Mouse (Mus musculus) hindbrain, postnatal 0 days (tissue): Measurements from ENCODE around the gene Gnao1. TPM values are rescaled to one million over a fixed set of nuclear protein-coding genes. Genes with fewer than 3 reads are reported as not detected.

Experiments
- ATAC-seq: fragments of 200-750 bp; cut with Nextera tagmentation; 2 replicates; pipeline ENCODE4 v1.8.0; 2017; ENCODE audit warnings: mild to moderate bottlenecking, moderate TSS enrichment, moderate library complexity
- DNase-seq: peaks from one replicate; pipeline ENCODE4 v3.0.0-alpha.2; 2015; ENCODE audit warnings: low spot score
- H3K27ac ChIP-seq: fragments of 300-500 bp; sonication (generic); 2 replicates; pipeline ENCODE4 v1.5.1; 2014; ENCODE audit warnings: mild to moderate bottlenecking
- H3K27me3 ChIP-seq: fragments of 300-500 bp; sonication (generic); 2 replicates; pipeline ENCODE4 v1.6.1; 2014; ENCODE audit warnings: low read length, mixed read lengths; ENCODE audit not compliant: insufficient read depth
- H3K36me3 ChIP-seq: fragments of 300-500 bp; sonication (generic); 2 replicates; pipeline ENCODE4 v1.6.1; 2014; ENCODE audit warnings: low read length, mixed read lengths; ENCODE audit not compliant: insufficient read depth
- H3K4me1 ChIP-seq: fragments of 300-500 bp; sonication (generic); 2 replicates; pipeline ENCODE4 v1.6.1; 2014; ENCODE audit warnings: antibody characterized with exemption, low read length, mixed read lengths; ENCODE audit not compliant: insufficient read depth
- H3K4me2 ChIP-seq: fragments of 300-500 bp; sonication (generic); 2 replicates; pipeline ENCODE4 v1.6.1; 2014; ENCODE audit warnings: low read depth, mild to moderate bottlenecking, low read length, moderate library complexity, mixed read lengths
- H3K4me3 ChIP-seq: fragments of 300-500 bp; sonication (generic); 2 replicates; pipeline ENCODE4 v1.5.1; 2014; ENCODE audit warnings: low read length
- H3K9ac ChIP-seq: fragments of 300-500 bp; sonication (generic); replicated peaks from 2 replicates; pipeline ENCODE4 v1.6.1; 2014; ENCODE audit warnings: mild to moderate bottlenecking, low read length, moderate library complexity, mixed read lengths
- H3K9me3 ChIP-seq: fragments of 300-500 bp; sonication (generic); 2 replicates; pipeline ENCODE4 v1.6.1; 2016; ENCODE audit warnings: low read length, mixed read lengths
- CTCF ChIP-seq: IDR thresholded peaks from 2 replicates; pipeline ENCODE4 v1.5.1; 2016; ENCODE audit warnings: antibody characterized with exemption, control low read depth, low read depth
- WGBS: fragments of 180-500 bp; shearing (Covaris S2); extraction: QIAGEN DNeasy Blood & Tissue Kit; methylation state at CpG from one replicate; pipeline ENCODE4 v1.1.7; 2014; 5-methylcytosine and 5-hydroxymethylcytosine counted together
- microRNA-seq, 2 experiments: library from miRNA; unstranded; fragments of <30 nt; microRNA quantifications; one replicate each; pipeline ENCODE4; 2016
- polyA plus RNA-seq: library from polyadenylated mRNA; unstranded; fragments of >200 nt; fragmentation: Nextera tagmentation; extraction: Ambion mirVana; gene quantifications from 2 replicates; pipeline ENCODE4 v1.2.1, GENCODE M21; 2015
- total RNA-seq: library from RNA; depleted of rRNA; stranded (reverse); fragments of >200 nt; gene quantifications from 2 replicates; pipeline ENCODE4 v1.2.3, GENCODE M21; 2014; rRNA removed

The Gnao1 gene
- total and polyA plus RNA-seq, 2 experiments from 2014 or later, result 244 to 291 TPM

GRCm38 (mm10) chr8:94009243-94009845, 199.6 kb downstream of the Gnao1 start:
- no peak overlapping the region for H3K9ac ChIP-seq
- 64% methylated on average over 15 of the region's 15 CpGs for WGBS

GRCm38 (mm10) chr8:94010101-94010705, 200.4 kb downstream of the Gnao1 start:
- H3K4me3 ChIP-seq, result no peak overlapping the region

More at GRCm38 (mm10) chr8:94009243-94009845, 199.6 kb downstream of the Gnao1 start:
- Histone ChIP-seq H3K4me3 (no peak overlapping the region), H3K4me1 (peaks cover 12% of the 10 kb centered on the region), H3K27me3 (no peaks in the 10 kb centered on the region), H3K36me3 (no peaks in the 10 kb centered on the region), H3K9me3 (no peaks in the 10 kb centered on the region), H3K27ac (no peak overlapping the region), H3K4me2 (no peak overlapping the region)
- DNase-seq (no peak), ATAC-seq (no peak)
- TF ChIP-seq CTCF, result no peak

GRCm38 (mm10) chr8:94011076-94012012, 201.6 kb downstream of the Gnao1 start:
- ATAC-seq, result no peak
- no peak for DNase-seq
- H3K36me3 ChIP-seq, result no peaks in the 10 kb centered on the region

More at GRCm38 (mm10) chr8:94010101-94010705, 200.4 kb downstream of the Gnao1 start:
- WGBS, result 39% methylated on average over 2 of the region's 2 CpGs
- no peak for TF ChIP-seq CTCF
- Histone ChIP-seq H3K4me1 (peaks cover 12% of the 10 kb centered on the region), H3K27ac (no peak overlapping the region), H3K9me3 (no peaks in the 10 kb centered on the region), H3K4me2 (peak overlapping the region; percentile 90), H3K27me3 (no peaks in the 10 kb centered on the region), H3K36me3 (no peaks in the 10 kb centered on the region), H3K9ac (0 out of 2 replicates have a peak overlapping the region, but pooled peaks have one; percentile 3)
- DNase-seq (no peak), ATAC-seq (no peak)

GRCm38 (mm10) chr8:94012013-94012951, 202.5 kb downstream of the Gnao1 start, which contains the start of gene Amfr:
TSS of gene Amfr (minus strand) at chr8:94012842.
- H3K9me3 ChIP-seq, result no peaks in the 10 kb centered on the region
- peak within 1 kb of the TSS; percentile 90 for H3K4me2 ChIP-seq
- ATAC-seq (peak; percentile 95), DNase-seq (peak; percentile 89)
- WGBS, result under 1% methylated on average over 96 of the region's 130 CpGs
- H3K27me3 ChIP-seq, result no peaks in the 10 kb centered on the region
- peak within 1 kb of the TSS; percentile 98 for H3K27ac ChIP-seq
- peaks cover 12% of the 10 kb centered on the region for H3K4me1 ChIP-seq
- no peak for TF ChIP-seq CTCF
- H3K9ac ChIP-seq, result peak within 1 kb of the TSS; percentile 99
- peak within 1 kb of the TSS; percentile 95 for H3K4me3 ChIP-seq
- H3K36me3 ChIP-seq, result no peaks in the 10 kb centered on the region

More at GRCm38 (mm10) chr8:94011076-94012012, 201.6 kb downstream of the Gnao1 start:
- H3K27ac ChIP-seq, result peak overlapping the region; percentile 98
- peak overlapping the region; percentile 99 for H3K9ac ChIP-seq
- peaks cover 12% of the 10 kb centered on the region for H3K4me1 ChIP-seq
- H3K9me3 ChIP-seq, result no peaks in the 10 kb centered on the region
- WGBS, result 2% methylated on average over 48 of the region's 48 CpGs
- no peaks in the 10 kb centered on the region for H3K27me3 ChIP-seq
- TF ChIP-seq CTCF, result no peak
- H3K4me2 ChIP-seq, result peak overlapping the region; percentile 90
- peak overlapping the region; percentile 95 for H3K4me3 ChIP-seq

GRCm38 (mm10) chr8:94013026-94013612, 203.4 kb downstream of the Gnao1 start:
- H3K4me3 ChIP-seq, result peak overlapping the region; percentile 95
- ATAC-seq, result no peak
- H3K9ac ChIP-seq, result peak overlapping the region; percentile 99
- peak; percentile 3 for DNase-seq
- H3K4me2 ChIP-seq, result peak overlapping the region; percentile 90
- peaks cover 12% of the 10 kb centered on the region for H3K4me1 ChIP-seq
- WGBS, result 40% methylated on average over 7 of the region's 7 CpGs
- H3K9me3 ChIP-seq, result no peaks in the 10 kb centered on the region
- H3K27me3 ChIP-seq, result no peaks in the 10 kb centered on the region
- no peak for TF ChIP-seq CTCF
- no peaks in the 10 kb centered on the region for H3K36me3 ChIP-seq
- peak overlapping the region; percentile 98 for H3K27ac ChIP-seq

Small RNAs within 50 kb of the gene (microRNA-seq; reads per million reads assigned to microRNA genes)
- 0 reads per million in 2 experiments for gene Gm24159

Other genes with a start within 250 kb of the Gnao1 start
- gene Amfr, start 202.9 kb downstream of the Gnao1 start, total RNA-seq, result 195 and 265 TPM in 2 replicates
- 86.9 and 88.9 TPM in 2 replicates for gene Amfr, start 202.9 kb downstream of the Gnao1 start, polyA plus RNA-seq
- 55.6 and 58.8 TPM in 2 replicates for gene Nudt21, start 227.1 kb downstream of the Gnao1 start, total RNA-seq
- 94.5 TPM in 2 replicates for gene Nudt21, start 227.1 kb downstream of the Gnao1 start, polyA plus RNA-seq
- 11.2 and 15.0 TPM in 2 replicates for gene Ogfod1, start 227.2 kb downstream of the Gnao1 start, total RNA-seq
- gene Ogfod1, start 227.2 kb downstream of the Gnao1 start, polyA plus RNA-seq, result 7.9 and 8.5 TPM in 2 replicates